Mouse (Mus musculus) ovary, adult 10 weeks (tissue): ENCODE measurements around the gene Scfd2. TPM values are rescaled to one million over a fixed set of nuclear protein-coding genes. Genes with fewer than 3 reads are reported as not detected.

Source experiments
- polyA plus RNA-seq: library from polyadenylated mRNA; stranded (reverse); fragments of 350-450 nt; fragmentation: Illumina TruSeq; extraction: RNeasy Lipid Tissue Mini Kit (QIAGEN cat#74804); gene quantifications from one replicate; pipeline ENCODE4 v1.2.3, GENCODE M21; 2014

Gene Scfd2
- polyA plus RNA-seq, result 17.2 TPM

GRCm38 (mm10) chr5:74531630-74532280, at the start of gene Scfd2:
Gene Scfd2 (minus strand): TSS chr5:74531759.

GRCm38 (mm10) chr5:74535240-74536021, 3.9 kb upstream of the Scfd2 start, which contains the start of gene Fip1l1:
Gene Fip1l1 (plus strand): TSS chr5:74535449.

GRCm38 (mm10) chr5:74194841-74195613, 336.5 kb downstream of the Scfd2 start, which contains the start of gene Rasl11b:
Gene Rasl11b (plus strand): TSS chr5:74195286.

Other genes with a start within 250 kb of the Scfd2 start
- gene Fip1l1, start 3.7 kb upstream of the Scfd2 start, polyA plus RNA-seq, result 156 TPM
- 3.4 TPM for gene Lnx1, start 171.2 kb upstream of the Scfd2 start, polyA plus RNA-seq